Mouse (Mus musculus) megakaryocyte, adult 5-6 weeks (primary cell): ENCODE results near the gene Srd5a3. TPM values are rescaled to one million over a fixed set of nuclear protein-coding genes. Genes with fewer than 3 reads are reported as not detected.

Experiments used
- ATAC-seq: 2 replicates; pipeline ENCODE4 v1.8.0; 2016; ENCODE audit warnings: mild to moderate bottlenecking, inconsistent platforms; ENCODE audit not compliant: poor library complexity, severe bottlenecking
- total RNA-seq, 2 experiments: library from RNA; stranded (forward) in 1 of 2; stranded (reverse) in 1 of 2; fragments of 153-499, 151-499 nt in 1 of 2; fragments of 221-1000, 200-1000 nt in 1 of 2; gene quantifications; 2 replicates each; pipeline versions ENCODE4 v1.2.3 to v1.2.4; 2015 to 2017

Gene Srd5a3
- total RNA-seq, 2 experiments from 2014 or later = 59.7 to 104 TPM

GRCm38 (mm10) chr5:76184286-76185080 lies 44.4 kb downstream of the Srd5a3 start:
- peak; percentile 46 for ATAC-seq

- ATAC-seq = no peak
Measured at GRCm38 (mm10) chr5:76187885-76188284, 47.8 kb downstream of the Srd5a3 start.

DNA sequence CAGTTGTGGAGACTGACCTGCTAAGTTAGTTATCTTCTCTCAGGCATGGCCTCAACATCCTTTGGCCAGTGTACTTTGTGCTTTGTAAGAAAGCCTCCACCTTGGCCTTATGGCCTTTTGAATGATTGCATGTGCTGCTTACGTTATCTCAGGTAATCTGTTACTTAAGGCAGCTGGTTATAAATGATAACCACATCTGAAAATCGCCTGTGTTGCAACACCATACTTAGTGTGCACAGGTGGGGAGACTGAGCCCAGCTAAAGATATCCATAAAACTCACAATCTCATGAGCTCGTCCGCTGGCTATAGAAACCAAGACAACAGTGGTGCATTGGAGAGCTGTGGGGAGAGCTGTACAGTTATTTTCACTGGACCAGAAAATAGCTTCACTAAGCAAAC lies 50.5 kb downstream of the Srd5a3 start:
- no peak for ATAC-seq

DNA sequence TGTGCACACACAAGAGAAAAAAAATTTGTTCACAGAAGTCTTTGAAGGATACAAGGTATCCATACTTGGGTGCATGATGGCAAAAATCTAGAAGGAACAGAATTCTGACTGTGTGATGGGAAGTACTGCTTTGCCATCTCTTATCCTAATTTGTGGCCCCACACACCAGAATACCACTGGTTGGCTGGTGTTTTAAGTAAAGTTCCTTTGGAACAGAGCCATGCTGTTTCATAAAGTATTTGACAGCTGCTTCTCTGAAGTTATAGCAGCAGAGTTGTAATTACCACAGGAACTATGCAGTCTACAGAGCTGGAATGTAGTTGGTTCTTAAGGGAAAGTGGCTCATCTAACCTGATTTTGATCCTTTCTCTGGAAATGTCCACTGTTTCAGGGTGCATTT lies 53.0 kb downstream of the Srd5a3 start:
- ATAC-seq = no peak

- ATAC-seq = no peak
Measured at GRCm38 (mm10) chr5:76194377-76194945, 54.4 kb downstream of the Srd5a3 start.

DNA sequence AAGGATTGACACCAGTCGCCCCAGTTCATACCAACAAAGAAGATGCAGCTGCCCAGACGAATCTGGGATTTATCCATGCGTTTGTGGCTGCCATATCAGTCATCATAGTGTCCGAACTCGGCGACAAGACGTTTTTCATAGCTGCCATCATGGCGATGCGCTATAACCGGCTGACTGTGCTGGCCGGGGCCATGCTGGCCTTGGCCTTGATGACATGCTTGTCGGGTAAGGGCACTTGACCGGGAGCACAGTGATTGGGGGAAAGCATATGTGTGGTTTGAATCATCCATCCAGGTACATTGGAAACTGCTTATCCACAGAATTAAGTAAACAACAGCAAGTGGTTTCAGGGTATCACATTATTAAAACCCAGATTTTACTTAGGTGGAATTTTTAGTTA lies 59.3 kb downstream of the Srd5a3 start:
- no peak for ATAC-seq

- ATAC-seq = no peak
Measured at GRCm38 (mm10) chr5:76203171-76203570, 63.1 kb downstream of the Srd5a3 start.

Other genes starting within 250 kb of the Srd5a3 start
- 0.07 TPM in 1 of 2 replicates, not detected in the other for gene Kdr, start 161.8 kb upstream of the Srd5a3 start, total RNA-seq (2015)
- 0.07 TPM in 1 of 2 replicates, not detected in the other for gene Kdr, start 161.8 kb upstream of the Srd5a3 start, total RNA-seq (2017)
- gene Tmem165, start 43.6 kb downstream of the Srd5a3 start, total RNA-seq (2015) = 122 and 135 TPM in 2 replicates
- 101 and 102 TPM in 2 replicates for gene Tmem165, start 43.6 kb downstream of the Srd5a3 start, total RNA-seq (2017)
- gene Clock, start 164.5 kb downstream of the Srd5a3 start, total RNA-seq (2015) = 15.5 and 18.9 TPM in 2 replicates
- 20.6 and 20.8 TPM in 2 replicates for gene Clock, start 164.5 kb downstream of the Srd5a3 start, total RNA-seq (2017)
- gene Pdcl2, start 190.9 kb downstream of the Srd5a3 start, total RNA-seq (2015) = not detected in 2 replicates
- not detected in 2 replicates for gene Pdcl2, start 190.9 kb downstream of the Srd5a3 start, total RNA-seq (2017)
- not detected in 2 replicates for gene Nmu, start 223.5 kb downstream of the Srd5a3 start, total RNA-seq (2015)
- gene Nmu, start 223.5 kb downstream of the Srd5a3 start, total RNA-seq (2017) = not detected in 2 replicates